32 mouse cellular contexts compared by ENCODE assay signal in the genomic region with DNA sequence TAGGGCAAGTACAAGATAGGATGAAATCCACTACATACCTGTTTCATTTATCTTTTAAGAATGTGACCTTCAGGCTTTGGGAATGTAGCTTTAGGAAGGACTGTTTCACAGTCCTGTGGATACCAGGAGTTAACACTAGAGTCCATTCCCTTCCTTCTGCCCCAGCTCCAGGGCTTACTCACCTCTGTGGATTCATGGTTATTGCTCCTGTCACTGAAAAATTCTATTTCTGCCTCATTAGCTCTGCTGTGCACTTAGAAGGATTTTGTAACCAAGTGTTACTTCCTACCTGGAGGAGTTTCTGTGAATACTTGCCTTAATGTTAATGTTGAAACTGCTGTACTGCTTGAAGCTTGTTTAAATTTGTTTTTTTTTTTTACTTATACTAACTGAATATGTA.
"Had no signal": no experiment of that assay in that cellular context is flagged by ENCODE, and none has a peak within 500 bp of the region (broad histone marks: within the 10 kb centered on the region; RNA-seq: fewer than 3 reads in every experiment).

No protein-coding gene starts in this region.

- H3K27ac ChIP-seq: limb, embryonic 10.5 days; limb, embryonic 12.5 days; limb, embryonic 13.5 days; limb, embryonic 15.5 days; liver, embryonic 12.5 days; liver, embryonic 13.5 days; liver, embryonic 14.5 days; liver, embryonic 15.5 days; lung, embryonic 15.5 days; macrophage; midbrain, embryonic 10.5 days; midbrain, embryonic 12.5 days; midbrain, embryonic 13.5 days; midbrain, embryonic 15.5 days; neural tube, embryonic 12.5 days had no signal

- H3K27me3 ChIP-seq: limb, embryonic 12.5 days; limb, embryonic 13.5 days; limb, embryonic 15.5 days; liver, embryonic 12.5 days; liver, embryonic 13.5 days; liver, embryonic 15.5 days; lung, embryonic 15.5 days; megakaryocyte, embryonic 14.5 days; midbrain, embryonic 12.5 days; midbrain, embryonic 13.5 days; midbrain, embryonic 15.5 days; neural tube, embryonic 12.5 days had no signal

- DNase-seq: left cerebral cortex, postnatal 4 days; liver; liver, embryonic 13.5 days; liver, postnatal 0 days; lung, adult 18-20 months; lung, adult 2 months; lung, embryonic 14.5 days; lung, postnatal 10 days; lung, postnatal 14 days; lung, postnatal 36 days; lung, postnatal 4 days; midbrain, embryonic 14.5 days had no signal

- H3K4me3 ChIP-seq: limb, embryonic 10.5 days; limb, embryonic 12.5 days; limb, embryonic 13.5 days; limb, embryonic 15.5 days; liver, embryonic 12.5 days; liver, embryonic 13.5 days; liver, embryonic 15.5 days; lung, embryonic 15.5 days; megakaryocyte, embryonic 14.5 days; midbrain, embryonic 10.5 days; midbrain, embryonic 12.5 days; midbrain, embryonic 13.5 days; midbrain, embryonic 15.5 days; myocyte; neural tube, embryonic 12.5 days had no signal

- H3K9me3 ChIP-seq: limb, embryonic 10.5 days; limb, embryonic 12.5 days; limb, embryonic 13.5 days; limb, embryonic 15.5 days; liver, embryonic 12.5 days; liver, embryonic 13.5 days; liver, embryonic 15.5 days; lung, embryonic 15.5 days; megakaryocyte, embryonic 14.5 days; midbrain, embryonic 10.5 days; midbrain, embryonic 12.5 days; midbrain, embryonic 13.5 days; midbrain, embryonic 15.5 days; neural tube, embryonic 12.5 days had no signal

- ATAC-seq: liver, embryonic 12.5 days; liver, postnatal 0 days; lung, postnatal 0 days; midbrain, embryonic 13.5 days; midbrain, embryonic 15.5 days; midbrain, embryonic 16.5 days had no signal

- H3K36me3 ChIP-seq: limb, embryonic 10.5 days; limb, embryonic 12.5 days; limb, embryonic 13.5 days; limb, embryonic 15.5 days; liver, embryonic 12.5 days; liver, embryonic 13.5 days; liver, embryonic 15.5 days; lung, embryonic 15.5 days; midbrain, embryonic 10.5 days; midbrain, embryonic 12.5 days; midbrain, embryonic 13.5 days; midbrain, embryonic 15.5 days; neural tube, embryonic 12.5 days had no signal

- H3K9ac ChIP-seq: limb, embryonic 12.5 days; limb, embryonic 13.5 days; limb, embryonic 15.5 days; liver, embryonic 12.5 days; liver, embryonic 13.5 days; liver, embryonic 14.5 days; liver, embryonic 15.5 days; liver, postnatal 0 days; lung, embryonic 14.5 days; lung, embryonic 15.5 days; midbrain, embryonic 12.5 days; midbrain, embryonic 13.5 days; midbrain, embryonic 15.5 days; neural tube, embryonic 12.5 days had no signal

- H3K4me2 ChIP-seq: limb, embryonic 12.5 days; limb, embryonic 13.5 days; limb, embryonic 15.5 days; liver, embryonic 11.5 days; liver, embryonic 12.5 days; liver, embryonic 13.5 days; liver, embryonic 15.5 days; lung, embryonic 14.5 days; lung, embryonic 15.5 days; midbrain, embryonic 11.5 days; midbrain, embryonic 12.5 days; midbrain, embryonic 13.5 days; midbrain, embryonic 15.5 days; neural tube, embryonic 12.5 days had no signal

- H3K4me1 ChIP-seq: limb, embryonic 10.5 days; limb, embryonic 12.5 days; limb, embryonic 13.5 days; limb, embryonic 15.5 days; liver, embryonic 12.5 days; liver, embryonic 13.5 days; liver, embryonic 15.5 days; lung, embryonic 15.5 days; megakaryocyte, embryonic 14.5 days; midbrain, embryonic 10.5 days; midbrain, embryonic 12.5 days; midbrain, embryonic 13.5 days; midbrain, embryonic 15.5 days; neural tube, embryonic 12.5 days had no signal
